Mouse (Mus musculus): ENCODE results near the gene Morc1.

DNA sequence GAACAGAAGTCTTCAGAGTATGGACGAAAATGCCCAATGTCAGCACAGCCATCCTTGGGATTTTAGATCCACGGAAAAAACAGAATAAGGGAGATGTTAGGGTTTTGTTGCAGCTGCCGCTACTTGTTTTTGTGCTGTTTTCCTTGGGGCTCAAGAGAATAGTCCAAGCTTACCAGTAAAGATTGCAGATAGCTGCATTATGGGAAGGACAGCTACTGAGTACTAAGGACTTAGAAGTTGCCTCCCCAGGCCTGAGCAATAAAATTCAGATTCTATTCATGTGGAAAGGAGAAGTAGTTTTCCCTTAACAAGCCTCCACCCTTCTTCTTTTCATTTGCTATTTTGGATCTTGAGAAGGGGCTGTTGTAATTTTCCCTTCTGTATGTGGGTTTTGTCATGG lies 177.2 kb downstream of the Morc1 start:
- TF ChIP-seq CTCF (IDR thresholded peaks at IDR 0.05; ENCODE audit: extremely low read depth, insufficient read depth, low read length) (no peak), POLR2A (IDR thresholded peaks at IDR 0.05; ENCODE audit: extremely low read depth, insufficient read depth, low read length) (no peak)
